Mouse (Mus musculus) forebrain, embryonic 15.5 days (tissue): Measurements from ENCODE around the gene Gnl2. TPM values are rescaled to one million over a fixed set of nuclear protein-coding genes. Genes with fewer than 3 reads are reported as not detected.

Experiments
- ATAC-seq: fragments of 200-750 bp; cut with Nextera tagmentation; replicated peaks from 2 replicates; pipeline ENCODE4 v1.8.0; 2017; ENCODE audit warnings: mild to moderate bottlenecking, moderate TSS enrichment, moderate library complexity
- H3K27ac ChIP-seq: fragments of 300-500 bp; sonication (generic); replicated peaks from 2 replicates; pipeline ENCODE4 v1.5.1; 2015; ENCODE audit warnings: mild to moderate bottlenecking, inconsistent platforms
- H3K27me3 ChIP-seq: fragments of 300-500 bp; sonication (generic); 2 replicates; pipeline ENCODE4 v1.6.1; 2015; ENCODE audit warnings: inconsistent platforms
- H3K36me3 ChIP-seq: fragments of 300-500 bp; sonication (generic); 2 replicates; pipeline ENCODE4 v1.6.1; 2015; ENCODE audit warnings: mild to moderate bottlenecking, inconsistent platforms
- H3K4me1 ChIP-seq: fragments of 300-500 bp; sonication (generic); 2 replicates; pipeline ENCODE4 v1.6.1; 2015; ENCODE audit warnings: inconsistent platforms
- H3K4me2 ChIP-seq: fragments of 300-500 bp; sonication (generic); replicated peaks from 2 replicates; pipeline ENCODE4 v1.6.1; 2015; ENCODE audit warnings: mild to moderate bottlenecking, inconsistent platforms
- H3K4me3 ChIP-seq: fragments of 300-500 bp; sonication (generic); 2 replicates; pipeline ENCODE4 v1.5.1; 2015; ENCODE audit warnings: mild to moderate bottlenecking, inconsistent platforms
- H3K9ac ChIP-seq: fragments of 300-500 bp; sonication (generic); replicated peaks from 2 replicates; pipeline ENCODE4 v1.6.1; 2015; ENCODE audit warnings: mild to moderate bottlenecking, inconsistent platforms
- H3K9me3 ChIP-seq: fragments of 300-500 bp; sonication (generic); 2 replicates; pipeline ENCODE4 v1.6.1; 2016; ENCODE audit warnings: inconsistent platforms
- WGBS: fragments of 180-500 bp; shearing (Covaris S2); methylation state at CpG from one replicate; pipeline ENCODE4 v1.1.7; 2015; ENCODE audit warnings: mixed read lengths; 5-methylcytosine and 5-hydroxymethylcytosine counted together
- polyA plus RNA-seq: library from polyadenylated mRNA; unstranded; fragments of >200 nt; fragmentation: Nextera tagmentation; extraction: Ambion mirVana; gene quantifications from 2 replicates; pipeline ENCODE4 v1.2.1, GENCODE M21; 2015

The Gnl2 gene
- polyA plus RNA-seq, 1 experiment from 2014 or later: 95.8 TPM

- H3K27ac ChIP-seq: no peak within 1 kb of the TSS
- 2% methylated on average over 40 of the region's 62 CpGs for WGBS
- H3K36me3 ChIP-seq: no peaks in the 10 kb centered on the region
- no peaks in the 10 kb centered on the region for H3K9me3 ChIP-seq
- peak within 1 kb of the TSS; percentile 40 for H3K4me3 ChIP-seq
- peak within 1 kb of the TSS; percentile 25; the same call in 1 of the 2 replicates for H3K9ac ChIP-seq
- peaks cover 67% of the 10 kb centered on the region for H3K27me3 ChIP-seq
- peaks cover 21% of the 10 kb centered on the region for H3K4me1 ChIP-seq
- no peak; the same call in 1 of the 2 replicates for ATAC-seq
- H3K4me2 ChIP-seq: peak within 1 kb of the TSS; percentile 51
Measured at GRCm38 (mm10) chr4:124985671-124986602, 30.4 kb upstream of the Gnl2 start, which contains the start of gene Rspo1. Gene Rspo1 (plus strand): TSS chr4:124986430.

GRCm38 (mm10) chr4:124986739-124987710 lies 29.4 kb upstream of the Gnl2 start:
- Histone ChIP-seq H3K9ac (no peak overlapping the region), H3K4me1 (peaks cover 21% of the 10 kb centered on the region), H3K4me3 (peak overlapping the region; percentile 40), H3K36me3 (no peaks in the 10 kb centered on the region), H3K27me3 (peaks cover 75% of the 10 kb centered on the region), H3K27ac (no peak overlapping the region), H3K4me2 (peak overlapping the region; percentile 51), H3K9me3 (no peaks in the 10 kb centered on the region)
- no peak for ATAC-seq
- 2% methylated on average over 51 of the region's 51 CpGs for WGBS

DNA sequence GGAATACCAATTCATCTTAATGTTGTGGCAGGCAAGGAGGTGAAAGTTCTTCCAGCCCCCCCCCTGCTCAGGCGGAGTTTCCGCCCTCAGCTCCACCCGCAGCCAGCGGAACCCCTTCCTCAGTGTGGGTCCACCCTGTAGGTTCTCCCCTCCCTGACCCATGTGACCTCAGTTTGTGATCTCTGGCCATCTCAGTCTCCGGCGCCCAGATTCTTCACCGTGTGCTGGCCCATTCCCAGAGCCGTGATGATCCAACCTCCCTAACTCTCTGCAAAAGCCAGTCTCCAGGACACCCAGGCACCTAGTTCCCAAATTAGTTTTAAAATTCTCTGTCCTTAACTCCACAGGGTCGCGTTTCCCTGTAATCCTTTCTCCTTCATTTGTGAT lies 28.7 kb upstream of the Gnl2 start:
- H3K27ac ChIP-seq: no peak overlapping the region
- peaks cover 75% of the 10 kb centered on the region for H3K27me3 ChIP-seq
- H3K4me1 ChIP-seq: peaks cover 21% of the 10 kb centered on the region
- H3K9ac ChIP-seq: no peak overlapping the region
- H3K9me3 ChIP-seq: no peaks in the 10 kb centered on the region
- no peak overlapping the region for H3K4me3 ChIP-seq
- WGBS: 8% methylated on average over 10 of the region's 10 CpGs
- H3K36me3 ChIP-seq: no peaks in the 10 kb centered on the region
- no peak overlapping the region for H3K4me2 ChIP-seq
- ATAC-seq: no peak

DNA sequence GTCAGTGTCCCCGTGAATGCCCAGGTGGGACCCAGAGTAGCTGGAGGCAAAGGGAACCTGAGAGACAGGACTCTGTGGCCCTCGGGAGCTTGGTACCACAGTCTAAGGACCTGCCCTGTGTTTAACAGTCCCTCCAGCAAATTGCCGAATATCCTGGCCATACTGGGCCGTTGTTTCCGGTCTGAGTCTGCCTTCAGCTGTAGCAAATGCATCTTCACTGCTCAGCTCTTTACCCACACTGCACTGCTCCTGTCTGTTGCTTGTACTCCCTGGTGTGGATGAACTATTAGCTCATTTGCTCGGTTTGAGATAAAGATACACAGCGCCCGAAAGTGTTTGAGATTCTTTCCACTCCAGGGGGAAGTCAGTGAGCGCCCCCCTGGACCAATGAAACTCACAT lies 28.0 kb upstream of the Gnl2 start:
- no peak for ATAC-seq
- WGBS: 22% methylated on average over 9 of the region's 9 CpGs
- Histone ChIP-seq H3K27me3 (peaks cover 75% of the 10 kb centered on the region), H3K36me3 (no peaks in the 10 kb centered on the region), H3K4me2 (no peak overlapping the region), H3K9ac (no peak overlapping the region), H3K9me3 (no peaks in the 10 kb centered on the region), H3K4me3 (no peak overlapping the region), H3K4me1 (peaks cover 21% of the 10 kb centered on the region), H3K27ac (no peak overlapping the region)

DNA sequence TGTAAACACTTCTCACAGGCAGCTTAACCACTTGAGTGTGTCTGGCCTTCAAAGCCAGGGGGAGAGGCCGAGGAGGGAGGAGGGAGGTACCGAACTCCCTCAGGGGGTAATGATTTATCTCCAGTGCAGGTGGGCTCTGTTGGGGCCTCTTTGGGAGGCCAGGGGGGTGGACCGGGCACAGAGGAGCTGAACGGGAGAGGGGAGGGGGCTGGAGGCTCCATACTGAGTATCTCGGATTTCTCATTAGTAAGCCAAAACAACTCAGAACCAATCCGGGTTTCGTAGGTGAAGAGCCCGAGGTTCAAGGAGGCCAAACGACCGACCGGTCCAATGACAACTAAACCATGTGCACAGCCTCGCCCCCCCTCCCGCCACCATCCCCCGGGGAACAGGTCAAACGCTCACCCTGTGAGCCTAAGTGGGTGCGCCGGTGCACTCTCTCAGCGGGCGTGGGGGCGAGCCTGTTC lies 26.6 kb upstream of the Gnl2 start:
- 5% methylated on average over 20 of the region's 20 CpGs for WGBS
- no peak overlapping the region for H3K4me3 ChIP-seq

DNA sequence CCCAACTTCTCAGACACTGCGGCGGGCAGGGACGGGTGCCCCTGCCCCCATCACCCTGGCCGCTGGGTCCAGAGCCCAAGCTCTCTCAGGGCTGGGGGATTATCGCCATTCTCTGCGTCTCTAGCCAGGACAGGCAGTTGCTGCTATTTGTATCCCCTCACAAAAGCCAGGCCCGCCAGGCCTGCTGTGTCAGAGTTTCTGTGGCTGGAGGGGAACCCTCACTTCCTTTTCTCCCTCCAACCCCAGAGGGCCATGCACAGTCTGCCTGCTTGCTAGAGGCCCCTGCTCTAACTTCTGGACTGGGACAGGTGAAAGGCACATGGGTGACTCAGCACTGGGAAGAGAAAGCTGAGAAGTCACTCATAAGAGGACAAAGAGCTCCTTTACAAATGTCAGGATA lies 26.1 kb upstream of the Gnl2 start:
- no peak overlapping the region for H3K4me2 ChIP-seq
- H3K9ac ChIP-seq: no peak overlapping the region
- 5% methylated on average over 7 of the region's 7 CpGs for WGBS
- no peak overlapping the region for H3K27ac ChIP-seq
- ATAC-seq: no peak
- no peaks in the 10 kb centered on the region for H3K36me3 ChIP-seq
- peaks cover 58% of the 10 kb centered on the region for H3K27me3 ChIP-seq
- peaks cover 21% of the 10 kb centered on the region for H3K4me1 ChIP-seq
- no peak overlapping the region for H3K4me3 ChIP-seq
- H3K9me3 ChIP-seq: no peaks in the 10 kb centered on the region

More for the DNA sequence above, 26.6 kb upstream of the Gnl2 start:
- Histone ChIP-seq H3K9me3 (no peaks in the 10 kb centered on the region), H3K4me2 (no peak overlapping the region), H3K27ac (no peak overlapping the region), H3K9ac (no peak overlapping the region), H3K4me1 (peaks cover 21% of the 10 kb centered on the region), H3K36me3 (no peaks in the 10 kb centered on the region), H3K27me3 (peaks cover 63% of the 10 kb centered on the region)
- ATAC-seq: no peak

- no peak overlapping the region for H3K27ac ChIP-seq
- H3K4me1 ChIP-seq: no peaks in the 10 kb centered on the region
- no peak overlapping the region for H3K9ac ChIP-seq
- H3K4me2 ChIP-seq: no peak overlapping the region
- no peak overlapping the region for H3K4me3 ChIP-seq
- H3K27me3 ChIP-seq: no peaks in the 10 kb centered on the region
- WGBS: 82% methylated on average over 10 of the region's 10 CpGs
- H3K9me3 ChIP-seq: no peaks in the 10 kb centered on the region
- no peak for ATAC-seq
- no peaks in the 10 kb centered on the region for H3K36me3 ChIP-seq
Measured at GRCm38 (mm10) chr4:124997479-124998147, 18.8 kb upstream of the Gnl2 start.

- no peak overlapping the region for H3K9ac ChIP-seq
- H3K4me3 ChIP-seq: no peak overlapping the region
- no peaks in the 10 kb centered on the region for H3K4me1 ChIP-seq
- H3K9me3 ChIP-seq: no peaks in the 10 kb centered on the region
- ATAC-seq: no peak
- no peak overlapping the region for H3K4me2 ChIP-seq
- H3K36me3 ChIP-seq: no peaks in the 10 kb centered on the region
- H3K27ac ChIP-seq: no peak overlapping the region
- no peaks in the 10 kb centered on the region for H3K27me3 ChIP-seq
- WGBS: 84% methylated on average over 3 of the region's 3 CpGs
Measured at GRCm38 (mm10) chr4:124999548-124999947, 16.8 kb upstream of the Gnl2 start.

DNA sequence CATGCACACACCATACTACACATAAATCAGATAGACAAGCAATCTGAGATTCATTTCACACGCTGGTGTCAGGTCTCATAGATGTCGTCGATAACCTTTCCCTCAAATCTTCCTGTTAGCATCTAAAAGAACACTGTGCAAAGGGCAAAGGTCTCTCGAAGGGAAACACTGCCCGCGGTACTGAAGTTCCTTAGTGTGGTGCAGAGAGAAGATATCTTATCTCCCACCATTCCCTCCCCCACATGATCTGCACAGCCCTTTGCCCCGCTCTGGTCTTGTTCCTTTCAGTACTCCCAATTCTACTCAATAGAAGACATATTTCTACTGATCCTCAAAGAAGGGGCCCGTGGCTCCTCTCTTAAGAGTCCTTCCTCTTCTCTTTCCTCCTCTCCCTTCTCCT lies 13.4 kb upstream of the Gnl2 start:
- ATAC-seq: no peak
- H3K4me1 ChIP-seq: no peaks in the 10 kb centered on the region
- no peak overlapping the region for H3K4me2 ChIP-seq
- no peak overlapping the region for H3K27ac ChIP-seq
- H3K9ac ChIP-seq: no peak overlapping the region
- H3K9me3 ChIP-seq: no peaks in the 10 kb centered on the region
- no peaks in the 10 kb centered on the region for H3K36me3 ChIP-seq
- 90% methylated on average over 8 of the region's 8 CpGs for WGBS
- H3K27me3 ChIP-seq: no peaks in the 10 kb centered on the region
- H3K4me3 ChIP-seq: no peak overlapping the region

- no peaks in the 10 kb centered on the region for H3K4me1 ChIP-seq
- H3K27me3 ChIP-seq: no peaks in the 10 kb centered on the region
- no peaks in the 10 kb centered on the region for H3K36me3 ChIP-seq
- 71% methylated on average over 12 of the region's 12 CpGs for WGBS
- H3K9ac ChIP-seq: no peak overlapping the region
- no peak overlapping the region for H3K4me3 ChIP-seq
- no peak overlapping the region for H3K27ac ChIP-seq
- no peaks in the 10 kb centered on the region for H3K9me3 ChIP-seq
- no peak for ATAC-seq
- H3K4me2 ChIP-seq: no peak overlapping the region
Measured at GRCm38 (mm10) chr4:125004886-125005285, 11.5 kb upstream of the Gnl2 start.

GRCm38 (mm10) chr4:125007460-125007859 lies 8.9 kb upstream of the Gnl2 start:
- Histone ChIP-seq H3K27me3 (no peaks in the 10 kb centered on the region), H3K9me3 (no peaks in the 10 kb centered on the region), H3K4me1 (no peaks in the 10 kb centered on the region), H3K4me3 (no peak overlapping the region), H3K9ac (no peak overlapping the region), H3K4me2 (no peak overlapping the region), H3K27ac (no peak overlapping the region), H3K36me3 (no peaks in the 10 kb centered on the region)
- 64% methylated on average over 15 of the region's 15 CpGs for WGBS
- no peak for ATAC-seq
